Mouse (Mus musculus): ENCODE measurements around the gene Wipf1. TPM values are rescaled to one million over a fixed set of nuclear protein-coding genes. Genes with fewer than 3 reads are reported as not detected.

The Wipf1 gene
- polyA plus RNA-seq, 1 experiment from 2014 or later = 7.8 TPM

DNA sequence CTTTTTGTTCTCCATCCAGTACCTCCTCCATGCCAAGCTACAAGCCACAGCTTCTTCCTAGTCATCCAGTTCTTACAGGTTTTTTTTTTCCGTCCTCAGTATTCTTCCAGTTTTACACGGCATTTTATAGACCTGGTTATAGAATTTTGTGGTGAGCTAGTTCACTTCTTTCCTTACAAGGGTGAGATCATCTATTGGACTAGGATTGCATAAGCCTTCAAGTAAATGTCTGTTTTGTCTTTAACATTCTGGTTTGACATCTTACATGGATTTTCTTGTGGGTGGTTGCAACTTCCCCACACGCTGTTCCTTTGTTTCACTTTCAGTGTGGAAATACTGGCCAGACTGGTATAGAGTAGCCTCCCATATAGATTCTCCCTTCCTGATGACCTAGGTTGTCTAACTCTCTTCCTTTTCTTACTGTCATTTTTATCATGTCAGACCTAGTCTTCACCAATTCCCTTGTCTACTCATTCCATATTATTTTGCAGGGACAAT lies 132.7 kb downstream of the Wipf1 start:
- H3K27ac ChIP-seq = no peak overlapping the region
- H3K4me1 ChIP-seq = no peaks in the 10 kb centered on the region
- H3K4me3 ChIP-seq = no peak overlapping the region
- WGBS = 86% methylated on average over 3 of the region's 3 CpGs
- DNase-seq (ENCODE audit: low spot score) = peak; percentile 22
- H3K36me3 ChIP-seq = no peaks in the 10 kb centered on the region
- no peaks in the 10 kb centered on the region for H3K27me3 ChIP-seq (ENCODE audit: insufficient read depth, poor library complexity, severe bottlenecking)
- no peaks in the 10 kb centered on the region for H3K9me3 ChIP-seq

DNA sequence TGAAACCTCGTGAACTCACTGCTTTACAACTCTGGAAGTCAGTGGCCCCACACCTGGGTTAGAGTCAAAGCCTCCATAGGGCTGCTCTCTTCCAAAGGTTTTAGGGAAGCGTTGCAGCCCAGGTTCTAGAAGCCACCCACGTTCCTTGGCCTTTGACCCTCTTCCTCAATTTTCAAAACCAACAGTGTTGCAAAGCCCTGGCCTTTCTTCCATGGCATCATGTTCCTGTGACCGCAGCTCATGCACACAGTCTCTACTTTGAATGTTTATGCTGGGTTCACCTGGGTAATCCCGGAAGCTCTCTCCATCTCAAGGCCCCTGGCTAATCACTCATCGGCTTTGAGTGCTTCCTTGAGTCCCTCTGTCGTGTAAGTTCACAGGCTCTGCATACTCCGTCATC lies 134.0 kb downstream of the Wipf1 start:
- peak; percentile 43 for DNase-seq (ENCODE audit: low spot score)
- Histone ChIP-seq H3K9me3 (no peaks in the 10 kb centered on the region), H3K27me3 (ENCODE audit: insufficient read depth, poor library complexity, severe bottlenecking) (no peaks in the 10 kb centered on the region; the same call in 1 of the 2 replicates), H3K36me3 (no peaks in the 10 kb centered on the region), H3K4me1 (no peaks in the 10 kb centered on the region), H3K4me3 (no peak overlapping the region), H3K27ac (no peak overlapping the region)
- WGBS = 70% methylated on average over 8 of the region's 8 CpGs

DNA sequence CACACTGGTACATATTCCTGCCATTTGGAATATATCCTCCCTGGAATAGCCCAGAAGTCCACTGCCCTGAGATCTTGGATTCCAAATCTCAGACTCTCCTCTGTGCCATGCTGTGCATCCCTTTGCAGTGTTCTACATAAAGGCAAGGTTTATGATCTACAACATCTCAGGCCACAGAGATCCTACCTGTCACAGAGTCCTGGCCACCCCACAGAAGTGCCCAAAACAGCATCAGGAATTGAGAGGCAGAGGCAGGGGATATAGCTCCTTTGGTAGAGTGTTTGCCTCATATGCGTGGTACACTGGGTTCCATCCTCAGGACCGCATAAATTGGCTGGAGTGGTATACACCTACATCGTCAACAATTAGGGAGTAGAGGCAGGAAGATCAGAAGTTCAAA lies 135.1 kb downstream of the Wipf1 start:
- H3K9me3 ChIP-seq = no peaks in the 10 kb centered on the region
- H3K27me3 ChIP-seq (ENCODE audit: insufficient read depth, poor library complexity, severe bottlenecking) = no peaks in the 10 kb centered on the region; the same call in 1 of the 2 replicates
- no peak overlapping the region for H3K4me3 ChIP-seq
- no peaks in the 10 kb centered on the region for H3K4me1 ChIP-seq
- H3K36me3 ChIP-seq = no peaks in the 10 kb centered on the region
- WGBS = 85% methylated on average over 3 of the region's 3 CpGs
- no peak overlapping the region for H3K27ac ChIP-seq
- DNase-seq (ENCODE audit: low spot score) = peak; percentile 64

DNA sequence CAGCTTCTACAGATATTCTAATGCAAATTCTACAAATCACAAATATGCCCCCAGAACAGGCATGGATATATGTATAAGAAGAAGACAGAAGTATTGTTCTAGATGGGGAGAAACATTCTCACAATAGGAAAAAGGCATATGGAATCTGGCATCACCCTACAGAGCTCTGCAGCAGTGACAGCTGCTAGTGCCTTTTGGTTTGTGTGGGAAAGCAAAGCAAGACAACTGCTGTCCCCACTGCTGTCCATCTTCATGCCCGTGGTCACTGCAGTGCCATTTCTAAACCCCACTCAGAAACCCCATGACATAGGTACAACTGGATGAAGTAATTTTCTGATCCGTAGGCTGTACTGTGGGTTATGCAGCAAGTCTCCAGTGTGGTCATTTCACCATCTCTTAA lies 136.8 kb downstream of the Wipf1 start:
- Histone ChIP-seq H3K36me3 (no peaks in the 10 kb centered on the region), H3K4me1 (no peaks in the 10 kb centered on the region), H3K27me3 (ENCODE audit: insufficient read depth, poor library complexity, severe bottlenecking) (no peaks in the 10 kb centered on the region; the same call in 1 of the 2 replicates), H3K4me3 (no peak overlapping the region), H3K27ac (no peak overlapping the region), H3K9me3 (no peaks in the 10 kb centered on the region)
- DNase-seq (ENCODE audit: low spot score) = no peak
- WGBS = 79% methylated on average over 2 of the region's 2 CpGs

DNA sequence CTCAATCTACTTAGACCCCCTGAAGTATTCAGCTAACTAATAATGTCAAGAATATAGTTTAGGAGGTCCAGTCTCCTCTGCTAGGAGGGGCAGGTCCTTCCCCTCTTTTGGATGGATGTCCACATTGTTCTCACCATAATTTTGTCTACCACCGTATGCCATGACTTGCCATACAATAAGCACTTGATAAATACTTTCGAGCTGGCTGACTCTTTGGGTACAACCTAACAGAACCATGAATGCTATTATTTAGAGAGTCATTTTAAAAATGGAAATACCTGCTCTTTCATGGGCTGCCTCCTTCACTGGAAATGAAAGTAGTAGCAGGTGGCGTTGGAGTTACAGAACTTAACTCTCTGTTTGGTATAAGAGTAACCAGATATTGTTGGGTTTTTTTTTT lies 139.6 kb downstream of the Wipf1 start:
- Histone ChIP-seq H3K27ac (no peak overlapping the region), H3K9me3 (no peaks in the 10 kb centered on the region), H3K36me3 (no peaks in the 10 kb centered on the region), H3K4me3 (no peak overlapping the region), H3K4me1 (peaks cover 9% of the 10 kb centered on the region; the same call in 1 of the 2 replicates), H3K27me3 (ENCODE audit: insufficient read depth, poor library complexity, severe bottlenecking) (no peaks in the 10 kb centered on the region; the same call in 1 of the 2 replicates)
- DNase-seq (ENCODE audit: low spot score) = peak; percentile 17
- WGBS = 89% methylated on average over 3 of the region's 3 CpGs

DNA sequence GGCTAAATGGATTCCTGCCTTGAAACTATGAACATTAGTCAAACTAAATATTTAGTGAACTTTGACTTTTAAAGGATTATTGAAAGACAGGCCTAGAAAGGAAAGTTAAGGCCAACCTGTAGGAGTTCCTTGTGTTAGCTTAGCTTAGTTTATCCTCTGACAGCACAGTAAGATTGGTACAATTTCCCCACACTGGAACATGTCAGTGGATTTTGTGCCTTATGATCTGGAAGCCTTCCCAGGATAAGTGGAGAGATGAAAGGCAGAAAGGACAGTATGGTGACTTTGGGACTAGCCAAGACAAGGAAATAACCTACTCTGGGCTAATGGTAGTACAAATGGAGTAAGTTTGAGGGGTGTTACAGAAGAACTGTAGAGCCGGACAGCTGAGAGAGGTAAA lies 141.7 kb downstream of the Wipf1 start:
- 93% methylated on average over 1 of the region's 1 CpGs for WGBS
- H3K27me3 ChIP-seq (ENCODE audit: insufficient read depth, poor library complexity, severe bottlenecking) = no peaks in the 10 kb centered on the region; the same call in 1 of the 2 replicates
- H3K27ac ChIP-seq = no peak overlapping the region
- no peaks in the 10 kb centered on the region for H3K9me3 ChIP-seq
- no peak for DNase-seq (ENCODE audit: low spot score)
- no peaks in the 10 kb centered on the region for H3K36me3 ChIP-seq
- H3K4me3 ChIP-seq = no peak overlapping the region
- peaks cover 9% of the 10 kb centered on the region; the same call in 1 of the 2 replicates for H3K4me1 ChIP-seq

DNA sequence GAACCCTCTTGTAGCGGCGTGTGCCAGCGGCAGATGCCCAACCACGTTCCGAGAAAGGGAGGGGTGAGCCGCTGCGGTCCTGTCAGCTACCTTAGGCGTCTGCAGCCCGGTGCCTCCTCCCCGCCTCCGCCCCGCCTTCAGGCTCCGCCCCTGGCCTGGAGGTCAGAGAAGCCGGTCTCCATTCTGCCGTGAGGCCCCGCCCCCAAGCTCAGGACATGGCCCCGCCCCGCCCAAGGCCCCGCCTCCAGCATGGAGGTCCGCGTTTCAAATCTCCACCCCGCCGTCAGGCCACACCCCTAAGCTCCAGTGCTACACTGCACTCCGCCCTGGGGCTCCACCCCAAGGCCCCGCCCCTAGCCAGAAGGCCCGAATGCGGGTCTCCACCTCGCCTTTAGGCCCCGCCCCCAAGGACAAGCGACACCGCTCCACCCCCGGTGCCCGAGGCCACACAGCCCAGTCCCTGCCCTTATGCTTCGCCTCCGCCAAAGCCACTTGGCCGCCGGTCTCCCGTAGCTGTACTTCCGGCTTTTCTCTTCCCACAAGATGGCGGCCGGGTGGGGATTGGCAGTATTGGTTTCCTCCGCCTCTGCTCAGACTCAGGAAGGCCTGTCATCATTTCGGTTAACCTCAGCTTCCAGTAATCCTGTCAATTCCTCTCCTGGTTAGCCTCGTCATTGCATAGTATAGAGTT lies 143.0 kb downstream of the Wipf1 start, which contains the start of gene Gpr155:
Gene Gpr155 (minus strand): TSS at position 217 of the 691 bp plus-strand sequence.
- peak; percentile 100 for DNase-seq (ENCODE audit: low spot score)
- H3K4me1 ChIP-seq = peaks cover 9% of the 10 kb centered on the region; the same call in 1 of the 2 replicates
- H3K4me3 ChIP-seq = peak within 1 kb of the TSS; percentile 79
- H3K36me3 ChIP-seq = no peaks in the 10 kb centered on the region
- H3K27me3 ChIP-seq (ENCODE audit: insufficient read depth, poor library complexity, severe bottlenecking) = no peaks in the 10 kb centered on the region; the same call in 1 of the 2 replicates
- 1% methylated on average over 44 of the region's 44 CpGs for WGBS
- peak within 1 kb of the TSS; percentile 86 for H3K27ac ChIP-seq
- no peaks in the 10 kb centered on the region for H3K9me3 ChIP-seq

DNA sequence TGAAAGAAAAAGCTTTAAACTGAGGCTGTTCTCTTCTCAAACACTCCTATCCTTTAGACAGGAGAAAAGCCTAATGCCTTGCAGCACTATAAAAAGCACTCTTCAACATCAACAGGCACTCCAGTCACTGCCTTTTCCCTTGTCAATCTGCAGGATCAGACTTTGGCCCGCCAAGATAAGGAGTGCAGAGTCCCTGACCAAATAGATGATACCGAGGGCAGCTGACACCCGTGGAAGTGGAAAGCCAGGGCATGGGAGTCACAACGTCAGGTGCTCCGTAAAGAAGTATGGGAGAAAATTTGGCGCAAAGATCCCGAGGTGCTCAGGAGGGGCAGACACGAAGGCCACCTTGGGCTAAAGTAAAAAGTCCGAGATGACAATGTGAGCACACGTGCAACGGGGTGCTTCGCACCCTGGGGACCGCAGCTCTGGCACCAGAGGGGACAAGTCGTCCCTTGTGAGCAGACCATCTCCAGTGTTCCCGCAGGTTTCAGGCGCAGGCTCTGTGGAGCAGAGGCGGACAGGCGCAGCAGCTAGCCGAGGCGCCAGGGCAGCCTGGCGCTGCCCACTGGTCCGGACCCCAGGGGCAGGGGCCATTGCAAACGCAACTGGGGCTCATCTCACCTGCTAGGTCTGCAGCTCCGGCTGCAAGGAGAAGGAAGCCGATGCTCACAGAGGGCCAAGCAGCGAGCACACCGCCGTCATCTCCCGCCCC lies 143.7 kb downstream of the Wipf1 start:
- no peaks in the 10 kb centered on the region for H3K9me3 ChIP-seq
- 1% methylated on average over 29 of the region's 29 CpGs for WGBS
- H3K4me3 ChIP-seq = peak overlapping the region; percentile 79
- no peaks in the 10 kb centered on the region for H3K27me3 ChIP-seq (ENCODE audit: insufficient read depth, poor library complexity, severe bottlenecking)
- peak; percentile 79 for DNase-seq (ENCODE audit: low spot score)
- no peaks in the 10 kb centered on the region for H3K36me3 ChIP-seq
- H3K4me1 ChIP-seq = peaks cover 10% of the 10 kb centered on the region
- peak overlapping the region; percentile 86 for H3K27ac ChIP-seq

DNA sequence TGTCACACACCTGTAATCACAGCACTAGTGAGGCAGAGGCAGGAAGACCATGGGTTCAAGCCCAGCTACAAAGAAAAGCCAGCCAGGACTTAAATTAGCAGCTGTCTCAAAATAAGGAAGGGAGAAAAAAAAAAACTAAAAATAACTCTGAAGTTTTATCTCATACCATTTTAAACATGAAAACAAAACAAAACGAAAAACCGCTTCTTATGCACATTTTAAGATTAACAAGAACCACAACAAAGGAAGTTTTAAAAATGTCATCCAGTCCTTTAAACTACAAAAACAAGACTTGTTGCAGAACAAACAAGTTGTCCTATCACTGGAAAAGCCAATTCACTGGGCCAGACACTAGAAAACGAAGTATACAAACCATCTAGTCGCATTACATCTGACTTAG lies 144.4 kb downstream of the Wipf1 start:
- H3K4me3 ChIP-seq = peak overlapping the region; percentile 79; the same call in 1 of the 2 replicates
- 73% methylated on average over 4 of the region's 4 CpGs for WGBS
- no peaks in the 10 kb centered on the region for H3K9me3 ChIP-seq
- no peaks in the 10 kb centered on the region for H3K36me3 ChIP-seq
- no peak for DNase-seq (ENCODE audit: low spot score)
- H3K27me3 ChIP-seq (ENCODE audit: insufficient read depth, poor library complexity, severe bottlenecking) = no peaks in the 10 kb centered on the region
- H3K4me1 ChIP-seq = peaks cover 14% of the 10 kb centered on the region
- no peak overlapping the region for H3K27ac ChIP-seq

DNA sequence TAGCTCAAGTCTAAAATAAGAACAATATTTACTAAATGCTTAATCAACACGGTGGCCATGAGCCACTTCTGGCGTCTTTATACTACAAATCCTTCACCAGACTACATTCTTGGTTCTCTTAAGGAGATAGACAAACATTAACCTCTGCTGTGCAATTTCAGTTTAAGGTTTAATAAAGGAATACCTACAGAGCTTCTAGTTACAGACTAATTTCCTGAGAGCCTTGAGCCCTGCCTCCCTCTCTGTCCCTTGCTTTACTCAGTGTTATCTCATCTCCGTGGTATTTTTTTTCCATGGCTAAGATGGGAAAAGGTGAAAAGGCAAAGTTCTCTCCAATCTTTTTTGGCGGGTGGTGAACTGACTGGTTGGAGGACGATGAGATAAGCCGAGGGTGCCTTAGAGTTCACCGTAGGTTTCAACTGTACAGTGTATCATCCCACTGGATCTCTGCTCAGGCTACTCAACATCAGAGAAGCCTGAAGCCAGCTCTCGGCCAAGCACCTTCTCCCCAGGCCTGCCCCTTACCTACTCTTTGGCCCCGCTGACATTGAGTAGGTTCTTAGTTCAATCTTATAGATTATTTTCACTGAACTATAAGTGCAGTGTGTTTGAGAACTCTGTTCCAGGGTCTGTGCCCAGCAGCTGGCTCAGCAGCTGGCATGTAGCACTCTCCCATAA lies 149.1 kb downstream of the Wipf1 start:
- Histone ChIP-seq H3K27me3 (ENCODE audit: insufficient read depth, poor library complexity, severe bottlenecking) (no peaks in the 10 kb centered on the region), H3K9me3 (no peaks in the 10 kb centered on the region), H3K27ac (no peak overlapping the region), H3K4me3 (no peak overlapping the region), H3K4me1 (peaks cover 8% of the 10 kb centered on the region), H3K36me3 (no peaks in the 10 kb centered on the region)
- peak; percentile 17 for DNase-seq (ENCODE audit: low spot score)
- WGBS = 63% methylated on average over 9 of the region's 9 CpGs

DNA sequence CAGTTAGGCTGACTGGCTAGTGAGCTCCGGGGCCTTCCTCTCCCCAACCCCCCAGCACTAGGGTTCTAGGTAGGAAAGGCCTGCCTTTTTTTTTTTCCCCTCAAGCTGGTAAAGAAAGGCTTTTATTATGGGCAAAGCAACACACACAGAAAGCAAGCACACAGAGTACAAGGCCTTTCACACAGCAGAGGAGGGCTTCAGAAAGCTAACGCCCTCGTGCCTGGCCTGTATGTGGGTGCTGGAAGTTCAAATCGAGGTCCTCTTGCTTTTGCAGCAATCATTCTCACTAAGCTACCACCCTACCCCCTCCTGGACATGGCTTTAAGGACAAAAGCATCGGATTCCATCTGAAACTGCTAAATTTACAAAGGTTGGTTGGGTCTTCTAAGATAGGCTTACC lies 149.9 kb downstream of the Wipf1 start:
- no peaks in the 10 kb centered on the region for H3K36me3 ChIP-seq
- no peak overlapping the region for H3K27ac ChIP-seq
- H3K27me3 ChIP-seq (ENCODE audit: insufficient read depth, poor library complexity, severe bottlenecking) = no peaks in the 10 kb centered on the region
- 82% methylated on average over 5 of the region's 5 CpGs for WGBS
- peaks cover 5% of the 10 kb centered on the region for H3K4me1 ChIP-seq
- DNase-seq (ENCODE audit: low spot score) = peak; percentile 65
- no peak overlapping the region for H3K4me3 ChIP-seq
- no peaks in the 10 kb centered on the region for H3K9me3 ChIP-seq
